Mouse (Mus musculus): ENCODE data around the gene Cyp4f18. TPM values are rescaled to one million over a fixed set of nuclear protein-coding genes. Genes with fewer than 3 reads are reported as not detected.

The Cyp4f18 gene
- total RNA-seq, 1 experiment from 2014 or later: 0.64 TPM

GRCm38 (mm10) chr8:71940293-71941208 is 68.9 kb downstream of the Cyp4f18 start:
- ATAC-seq (replicated peaks; ENCODE audit: low read depth, poor library complexity, severe bottlenecking): peak; percentile 77

Other genes with a start within 250 kb of the Cyp4f18 start
- gene Zfp709, start 127.6 kb downstream of the Cyp4f18 start, total RNA-seq (2017): 7.5 and 8.8 TPM in 2 replicates
- gene Zfp882, start 101.0 kb downstream of the Cyp4f18 start, total RNA-seq (2017): 8.7 and 8.8 TPM in 2 replicates
- gene Zfp617, start 101.0 kb downstream of the Cyp4f18 start, total RNA-seq (2017): 12.7 and 13.5 TPM in 2 replicates
- gene Zfp961, start 58.6 kb downstream of the Cyp4f18 start, total RNA-seq (2017): 21.8 and 35.5 TPM in 2 replicates
- gene Olfr372, start 31.6 kb upstream of the Cyp4f18 start, total RNA-seq (2017): not detected in 2 replicates
- not detected in 2 replicates for gene Olfr373, start 73.6 kb upstream of the Cyp4f18 start, total RNA-seq (2017)
- gene Olfr374, start 97.4 kb upstream of the Cyp4f18 start, total RNA-seq (2017): not detected in 2 replicates
- gene Tpm4, start 125.3 kb upstream of the Cyp4f18 start, total RNA-seq (2017): 77.0 and 102 TPM in 2 replicates
- gene Rab8a, start 151.6 kb upstream of the Cyp4f18 start, total RNA-seq (2017): 275 and 303 TPM in 2 replicates
- gene Hsh2d, start 180.0 kb upstream of the Cyp4f18 start, total RNA-seq (2017): 7.9 and 9.8 TPM in 2 replicates
- gene Cib3, start 203.2 kb upstream of the Cyp4f18 start, total RNA-seq (2017): not detected in 2 replicates
- not detected in 2 replicates for gene Gm11034, start 204.0 kb upstream of the Cyp4f18 start, total RNA-seq (2017)
- 42.5 and 56.2 TPM in 2 replicates for gene Fam32a, start 210.1 kb upstream of the Cyp4f18 start, total RNA-seq (2017)
- 86.6 and 88.2 TPM in 2 replicates for gene Ap1m1, start 230.4 kb upstream of the Cyp4f18 start, total RNA-seq (2017)

All from common myeloid progenitor, adult 5-6 weeks (primary cell).